ENCODE assay signal across 24 mouse cellular contexts in the genomic region with DNA sequence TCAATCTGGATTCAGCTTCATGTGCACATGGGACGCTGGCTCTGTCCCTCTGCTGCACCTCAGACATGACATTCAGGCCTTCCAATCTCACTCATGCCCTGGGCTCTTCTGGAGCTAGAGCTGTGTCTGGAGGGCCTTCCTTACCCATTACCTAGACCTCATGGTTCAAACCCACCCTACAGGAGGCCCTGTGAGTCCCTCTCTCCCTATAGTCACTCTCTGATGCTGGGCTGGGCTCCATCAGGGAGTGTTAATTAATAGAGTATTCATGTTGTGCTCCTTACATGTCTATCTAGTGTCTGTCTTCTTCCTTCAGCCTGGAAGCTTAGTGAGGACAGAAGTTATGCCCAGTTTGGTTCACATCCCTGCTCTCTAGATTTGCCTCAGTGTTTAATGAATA.
"Had no signal": no experiment of that assay in that cellular context is flagged by ENCODE, and none has a peak within 500 bp of the region (broad histone marks: within the 10 kb centered on the region; RNA-seq: fewer than 3 reads in every experiment).

No protein-coding gene starts in this region.

- H3K4me1 ChIP-seq: liver, embryonic 12.5 days; liver, embryonic 15.5 days; megakaryocyte, embryonic 14.5 days had no signal

- H3K36me3 ChIP-seq: limb, embryonic 10.5 days; liver, embryonic 12.5 days; liver, embryonic 15.5 days; lung, embryonic 15.5 days; midbrain, embryonic 10.5 days; neural tube, embryonic 12.5 days; neural tube, embryonic 15.5 days had no signal

- ATAC-seq: liver, embryonic 12.5 days had no signal

- H3K9ac ChIP-seq: limb, embryonic 13.5 days; liver, embryonic 12.5 days; liver, embryonic 15.5 days; lung, embryonic 15.5 days; neural tube, embryonic 12.5 days; neural tube, embryonic 15.5 days had no signal

- H3K27ac ChIP-seq: kidney, postnatal 0 days; layer of hippocampus, adult 2 months; limb, embryonic 13.5 days; liver, embryonic 12.5 days; liver, embryonic 15.5 days; lung, embryonic 15.5 days; midbrain, embryonic 10.5 days; neural tube, embryonic 12.5 days; neural tube, embryonic 15.5 days had no signal

- H3K4me3 ChIP-seq: layer of hippocampus, adult 2 months; limb, embryonic 10.5 days; limb, embryonic 13.5 days; liver, embryonic 12.5 days; liver, embryonic 15.5 days; lung, embryonic 15.5 days; megakaryocyte, embryonic 14.5 days; midbrain, embryonic 10.5 days; neural tube, embryonic 12.5 days; neural tube, embryonic 15.5 days had no signal

- H3K27me3 ChIP-seq: limb, embryonic 13.5 days; liver, embryonic 12.5 days; liver, embryonic 15.5 days; lung, embryonic 15.5 days; megakaryocyte, embryonic 14.5 days; neural tube, embryonic 12.5 days; neural tube, embryonic 15.5 days had no signal

- H3K9me3 ChIP-seq: limb, embryonic 10.5 days; limb, embryonic 13.5 days; liver, embryonic 12.5 days; liver, embryonic 15.5 days; lung, embryonic 15.5 days; megakaryocyte, embryonic 14.5 days; midbrain, embryonic 10.5 days; neural tube, embryonic 12.5 days; neural tube, embryonic 15.5 days had no signal

- H3K4me2 ChIP-seq: limb, embryonic 13.5 days; liver, embryonic 12.5 days; liver, embryonic 15.5 days; lung, embryonic 15.5 days; neural tube, embryonic 12.5 days; neural tube, embryonic 15.5 days had no signal

- DNase-seq: kidney, postnatal 25 days; layer of hippocampus, adult 9-11 months; liver; lung, adult 18-20 months; lung, postnatal 10 days; lung, postnatal 36 days; midbrain, embryonic 14.5 days; right cerebral cortex, adult 18-20 months; right cerebral cortex, postnatal 14 days; right cerebral cortex, postnatal 4 days; thymus, adult 18-20 months; thymus, postnatal 14 days; thymus, postnatal 4 days had no signal
